Mouse (Mus musculus) forebrain, embryonic 16.5 days (tissue): Measurements from ENCODE around the gene Pou2f1. TPM values are rescaled to one million over a fixed set of nuclear protein-coding genes. Genes with fewer than 3 reads are reported as not detected.

Experiments used
- ATAC-seq: fragments of 200-750 bp; cut with Nextera tagmentation; 2 replicates; pipeline ENCODE4 v1.8.0; 2017; ENCODE audit warnings: mild to moderate bottlenecking, moderate library complexity
- H3K27ac ChIP-seq: fragments of 300-500 bp; sonication (generic); 2 replicates; pipeline ENCODE4 v1.5.1; 2014; ENCODE audit warnings: low read length, control low read depth
- H3K27me3 ChIP-seq: fragments of 300-500 bp; sonication (generic); replicated peaks from 2 replicates; pipeline ENCODE4 v1.6.1; 2014; ENCODE audit warnings: low read length; ENCODE audit not compliant: control insufficient read depth, insufficient read depth
- H3K36me3 ChIP-seq: fragments of 300-500 bp; sonication (generic); 2 replicates; pipeline ENCODE4 v1.6.1; 2014; ENCODE audit not compliant: control insufficient read depth, insufficient read depth
- H3K4me1 ChIP-seq: fragments of 300-500 bp; sonication (generic); replicated peaks from 2 replicates; pipeline ENCODE4 v1.6.1; 2014; ENCODE audit warnings: low read length; ENCODE audit not compliant: control insufficient read depth, insufficient read depth
- H3K4me2 ChIP-seq: fragments of 300-500 bp; sonication (generic); 2 replicates; pipeline ENCODE4 v1.6.1; 2014; ENCODE audit warnings: mild to moderate bottlenecking, low read length, control low read depth
- H3K4me3 ChIP-seq: fragments of 300-500 bp; sonication (generic); replicated peaks from 2 replicates; pipeline ENCODE4 v1.5.1; 2014; ENCODE audit warnings: mild to moderate bottlenecking, low read length, control low read depth
- H3K9ac ChIP-seq: fragments of 300-500 bp; sonication (generic); replicated peaks from 2 replicates; pipeline ENCODE4 v1.6.1; 2014; ENCODE audit warnings: low read depth, low read length, control low read depth
- H3K9me3 ChIP-seq: fragments of 300-500 bp; sonication (generic); 2 replicates; pipeline ENCODE4 v1.6.1; 2016; ENCODE audit warnings: low read length; ENCODE audit not compliant: control insufficient read depth
- WGBS: fragments of 180-500 bp; shearing (Covaris S2); extraction: QIAGEN DNeasy Blood & Tissue Kit; methylation state at CpG from one replicate; pipeline ENCODE4 v1.1.7; 2014; 5-methylcytosine and 5-hydroxymethylcytosine counted together
- polyA plus RNA-seq: library from polyadenylated mRNA; unstranded; fragments of >200 nt; fragmentation: Nextera tagmentation; extraction: Ambion mirVana; gene quantifications from 2 replicates; pipeline ENCODE4 v1.2.1, GENCODE M21; 2015

The Pou2f1 gene
- polyA plus RNA-seq, 1 experiment from 2014 or later, result 22.7 TPM

DNA sequence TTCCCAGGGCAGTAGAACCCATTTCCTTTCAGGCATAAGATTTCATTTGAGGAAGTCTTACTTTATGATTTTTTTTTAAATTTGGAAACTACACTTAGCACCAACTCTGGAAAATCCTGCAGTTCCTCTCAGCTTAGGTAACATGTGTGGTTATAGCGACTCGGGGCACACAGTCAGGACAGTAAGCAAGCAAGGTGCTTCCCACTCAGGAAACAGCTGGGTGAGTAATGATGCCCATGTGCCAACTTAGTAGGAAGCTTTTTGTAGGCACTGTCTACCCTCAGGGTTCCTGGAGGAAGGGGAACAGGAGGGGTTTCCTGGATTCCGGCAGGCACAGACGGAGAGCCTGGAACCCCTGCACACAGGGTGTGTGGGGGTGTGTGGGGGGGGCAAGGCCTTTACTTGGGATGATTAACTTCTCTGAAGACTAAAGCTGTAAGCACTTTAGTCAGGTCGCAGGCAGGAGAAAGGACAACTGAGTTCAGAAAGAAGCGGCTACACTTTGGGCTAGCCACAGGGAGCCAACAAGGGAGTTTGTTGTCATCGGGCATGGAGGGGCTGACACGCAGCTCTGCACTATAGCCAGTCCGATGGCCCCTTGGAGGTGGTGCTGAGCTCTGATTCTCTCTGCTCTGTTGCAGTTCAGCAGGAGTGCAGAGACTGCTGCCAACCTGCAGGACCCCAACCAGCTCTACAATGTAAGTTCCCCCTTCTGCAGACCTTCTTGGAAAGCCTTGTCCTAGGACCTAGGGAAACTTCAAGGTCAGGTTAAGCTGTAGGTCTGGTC is 146.5 kb downstream of the Pou2f1 start:
- no peak for ATAC-seq
- WGBS, result 57% methylated on average over 9 of the region's 9 CpGs
- no peak overlapping the region for H3K4me2 ChIP-seq

DNA sequence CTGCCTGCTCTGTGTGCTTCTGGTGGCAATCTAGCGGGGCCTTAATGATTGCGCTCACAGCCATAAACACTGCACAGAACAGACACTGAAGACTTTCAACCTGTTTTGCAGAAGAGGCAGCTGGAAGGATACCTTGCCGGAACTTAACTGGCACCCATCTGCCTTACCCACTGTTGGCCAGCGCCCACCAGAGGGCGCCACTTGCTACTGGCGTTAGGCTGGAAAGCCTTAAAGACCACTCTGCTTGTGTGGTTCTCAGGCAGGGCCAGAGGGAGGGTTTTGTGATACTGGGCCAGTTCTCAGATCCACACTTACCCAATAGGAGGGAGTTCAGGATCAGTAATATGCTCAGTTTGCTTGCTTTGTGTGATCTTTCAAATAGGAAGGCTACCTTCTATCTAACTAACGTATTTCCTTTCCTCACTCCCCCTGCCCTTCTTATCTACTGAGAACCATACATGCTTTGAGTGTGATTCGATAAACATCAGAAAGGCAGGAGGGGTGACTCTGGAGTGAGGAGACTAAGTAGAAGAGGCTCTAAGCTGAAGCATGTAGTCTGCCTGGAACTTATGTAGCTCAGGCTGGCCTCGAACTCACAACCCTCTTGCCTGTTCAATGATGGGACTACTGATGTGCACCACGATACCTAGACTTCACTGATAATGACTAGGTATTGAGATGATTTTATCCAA is 148.6 kb downstream of the Pou2f1 start:
- Histone ChIP-seq H3K36me3 (no peaks in the 10 kb centered on the region), H3K4me2 (no peak overlapping the region), H3K9me3 (no peaks in the 10 kb centered on the region), H3K4me1 (peaks cover 5% of the 10 kb centered on the region), H3K27ac (no peak overlapping the region), H3K4me3 (no peak overlapping the region), H3K9ac (no peak overlapping the region), H3K27me3 (no peaks in the 10 kb centered on the region)
- peak; percentile 55 for ATAC-seq
- 61% methylated on average over 10 of the region's 10 CpGs for WGBS

More for the DNA sequence above, 146.5 kb downstream of the Pou2f1 start:
- no peak overlapping the region for H3K4me3 ChIP-seq
- H3K36me3 ChIP-seq, result no peaks in the 10 kb centered on the region
- H3K27me3 ChIP-seq, result no peaks in the 10 kb centered on the region
- H3K4me1 ChIP-seq, result peaks cover 5% of the 10 kb centered on the region
- no peak overlapping the region for H3K9ac ChIP-seq
- no peak overlapping the region for H3K27ac ChIP-seq
- no peaks in the 10 kb centered on the region for H3K9me3 ChIP-seq

DNA sequence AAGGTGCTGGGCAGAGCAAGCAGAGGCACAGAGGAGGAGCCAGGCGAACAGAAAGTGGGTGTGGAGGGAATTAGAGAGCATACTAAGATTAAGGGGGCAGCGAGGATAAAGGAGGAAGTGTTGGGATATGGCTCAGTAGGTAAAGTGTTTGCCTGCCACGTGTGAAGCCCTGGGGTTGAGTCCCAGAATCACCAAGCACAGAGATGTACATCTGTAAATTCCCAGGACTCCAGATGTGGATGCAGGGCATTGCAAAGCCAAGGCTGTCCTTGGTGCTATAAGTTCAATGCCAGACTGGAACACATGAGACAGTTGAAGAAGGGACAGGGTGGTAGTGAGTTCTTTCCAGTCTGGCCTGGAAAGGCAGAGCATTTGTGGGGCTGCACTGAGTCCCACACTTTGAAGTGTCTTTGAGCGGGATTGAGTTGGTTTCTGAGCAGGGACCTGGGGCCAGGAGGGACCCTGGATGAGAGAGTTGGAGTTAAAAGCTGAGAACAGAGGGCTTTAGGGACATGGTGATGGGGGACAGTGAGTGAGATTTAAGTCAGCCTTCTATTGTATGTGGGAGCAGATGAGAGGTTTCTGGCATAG is 149.3 kb downstream of the Pou2f1 start:
- H3K4me1 ChIP-seq, result peaks cover 5% of the 10 kb centered on the region
- 58% methylated on average over 4 of the region's 4 CpGs for WGBS
- no peaks in the 10 kb centered on the region for H3K36me3 ChIP-seq
- H3K27ac ChIP-seq, result no peak overlapping the region
- H3K4me2 ChIP-seq, result no peak overlapping the region
- no peak overlapping the region for H3K4me3 ChIP-seq
- no peak for ATAC-seq
- no peaks in the 10 kb centered on the region for H3K27me3 ChIP-seq
- no peak overlapping the region for H3K9ac ChIP-seq
- H3K9me3 ChIP-seq, result no peaks in the 10 kb centered on the region

GRCm38 (mm10) chr1:165852131-165852530 is 150.3 kb downstream of the Pou2f1 start:
- no peak overlapping the region for H3K27ac ChIP-seq
- peaks cover 5% of the 10 kb centered on the region for H3K4me1 ChIP-seq
- WGBS, result 43% methylated on average over 5 of the region's 5 CpGs
- no peaks in the 10 kb centered on the region for H3K9me3 ChIP-seq
- no peaks in the 10 kb centered on the region for H3K27me3 ChIP-seq
- no peak for ATAC-seq
- H3K4me2 ChIP-seq, result no peak overlapping the region
- H3K4me3 ChIP-seq, result no peak overlapping the region
- no peaks in the 10 kb centered on the region for H3K36me3 ChIP-seq
- H3K9ac ChIP-seq, result no peak overlapping the region

DNA sequence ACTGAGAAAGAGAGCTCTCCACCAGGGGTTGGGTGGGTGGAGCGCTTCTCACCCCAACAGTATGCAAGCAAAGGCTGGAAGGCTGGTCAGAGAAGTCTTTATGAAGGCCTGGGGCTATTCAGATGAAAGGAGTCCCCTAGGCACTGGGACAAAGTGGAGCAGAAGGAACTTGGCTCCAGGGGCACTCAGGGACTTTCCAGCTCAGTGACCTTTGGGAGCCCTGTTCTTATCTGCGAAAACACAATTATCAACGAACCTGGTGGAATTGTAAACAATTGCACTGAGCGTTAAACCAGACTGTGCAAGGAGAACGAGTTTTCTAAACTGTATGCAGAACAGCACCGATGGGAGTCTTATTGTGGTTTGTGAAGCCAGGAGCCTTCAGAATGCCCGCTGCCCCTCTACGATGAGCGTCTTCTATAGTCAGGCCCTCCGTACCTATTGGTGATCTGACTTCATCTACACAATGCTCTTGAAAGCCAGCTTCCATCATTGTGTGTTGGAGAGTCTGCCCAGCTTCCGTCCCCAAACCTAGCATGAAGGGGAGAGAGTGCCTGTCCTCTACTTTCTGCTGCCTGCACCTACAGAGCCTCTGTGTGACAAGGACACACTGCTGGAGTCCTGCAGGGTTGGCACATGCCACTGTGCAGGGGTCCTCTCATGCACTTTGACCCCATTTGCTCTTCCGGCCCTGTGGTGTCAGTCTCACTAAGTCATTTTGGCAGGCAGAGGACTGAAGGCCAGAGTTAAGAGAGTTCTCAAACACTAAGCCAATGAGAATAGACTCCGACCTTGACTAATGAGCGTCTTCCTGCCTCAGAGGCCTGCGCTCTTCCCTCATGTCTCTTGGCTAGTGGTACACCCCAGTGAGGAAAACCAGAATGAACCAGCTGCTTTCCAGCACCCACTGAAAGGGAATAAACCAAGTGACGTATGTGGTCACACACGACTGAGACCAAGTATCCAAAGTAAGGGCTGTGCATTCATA is 152.7 kb downstream of the Pou2f1 start:
- H3K27ac ChIP-seq, result no peak overlapping the region
- no peak overlapping the region for H3K4me2 ChIP-seq
- no peaks in the 10 kb centered on the region for H3K36me3 ChIP-seq
- H3K9me3 ChIP-seq, result no peaks in the 10 kb centered on the region
- no peak overlapping the region for H3K4me3 ChIP-seq
- no peak for ATAC-seq
- 84% methylated on average over 17 of the region's 17 CpGs for WGBS
- no peaks in the 10 kb centered on the region for H3K27me3 ChIP-seq
- no peak overlapping the region for H3K9ac ChIP-seq
- peaks cover 14% of the 10 kb centered on the region for H3K4me1 ChIP-seq

GRCm38 (mm10) chr1:165848881-165849280 is 153.6 kb downstream of the Pou2f1 start:
- H3K9ac ChIP-seq, result no peak overlapping the region
- no peaks in the 10 kb centered on the region for H3K9me3 ChIP-seq
- H3K27ac ChIP-seq, result no peak overlapping the region
- no peaks in the 10 kb centered on the region for H3K36me3 ChIP-seq
- 74% methylated on average over 4 of the region's 4 CpGs for WGBS
- no peak overlapping the region for H3K4me3 ChIP-seq
- peaks cover 20% of the 10 kb centered on the region for H3K4me1 ChIP-seq
- ATAC-seq, result no peak
- no peak overlapping the region for H3K4me2 ChIP-seq
- no peaks in the 10 kb centered on the region for H3K27me3 ChIP-seq

- Histone ChIP-seq H3K9ac (no peak overlapping the region), H3K27ac (no peak overlapping the region), H3K4me2 (no peak overlapping the region), H3K9me3 (no peaks in the 10 kb centered on the region), H3K27me3 (no peaks in the 10 kb centered on the region), H3K36me3 (no peaks in the 10 kb centered on the region), H3K4me1 (peaks cover 20% of the 10 kb centered on the region), H3K4me3 (no peak overlapping the region)
- WGBS, result 90% methylated on average over 8 of the region's 8 CpGs
- ATAC-seq, result no peak
Measured at GRCm38 (mm10) chr1:165848417-165848816, 154.1 kb downstream of the Pou2f1 start.

GRCm38 (mm10) chr1:165845366-165845765 is 157.1 kb downstream of the Pou2f1 start:
- Histone ChIP-seq H3K4me1 (peaks cover 30% of the 10 kb centered on the region), H3K27me3 (peaks cover 4% of the 10 kb centered on the region; the same call in 1 of the 2 replicates), H3K4me3 (peak overlapping the region; percentile 57), H3K4me2 (peak overlapping the region; percentile 100), H3K9ac (peak overlapping the region; percentile 58), H3K9me3 (no peaks in the 10 kb centered on the region), H3K36me3 (no peaks in the 10 kb centered on the region), H3K27ac (no peak overlapping the region)
- 13% methylated on average over 14 of the region's 14 CpGs for WGBS
- peak; percentile 32 for ATAC-seq
